Mouse (Mus musculus) cerebellum, adult 2 months (tissue): Measurements from ENCODE around the gene Slc22a5. TPM values are rescaled to one million over a fixed set of nuclear protein-coding genes. Genes with fewer than 3 reads are reported as not detected.
"Not testable (repeated sequence)": the region's sequence is repeated elsewhere in the genome, so short reads cannot be mapped to it uniquely, and the experiment has no call there.

ENCODE experiments used
- DNase-seq, 2 experiments: peaks; one replicate each; pipeline ENCODE4 v3.0.0; 2021
- H3K27ac ChIP-seq: fragments of 200-500 bp; 2 replicates; pipeline ENCODE4 v1.5.1; 2012; ENCODE audit warnings: low read length, control low read depth, inconsistent platforms; ENCODE audit not compliant: insufficient read depth
- H3K27me3 ChIP-seq: fragments of 200-500 bp; 2 replicates; pipeline ENCODE4 v1.6.1; 2012; ENCODE audit warnings: inconsistent platforms, mild to moderate bottlenecking, low read length, moderate library complexity; ENCODE audit not compliant: control insufficient read depth, insufficient read depth
- H3K4me1 ChIP-seq: fragments of 200-500 bp; 2 replicates; pipeline ENCODE4 v1.6.1; 2011; ENCODE audit warnings: low read length; ENCODE audit not compliant: control insufficient read depth, insufficient read depth
- H3K4me3 ChIP-seq: fragments of 200-500 bp; replicated peaks from 2 replicates; pipeline ENCODE3; 2011; ENCODE audit warnings: mild to moderate bottlenecking, low read depth, low read length, control low read depth; ENCODE audit not compliant: insufficient read depth
- CTCF ChIP-seq: fragments of 200-500 bp; IDR thresholded peaks from 2 replicates; pipeline ENCODE4 v1.5.1; 2011; ENCODE audit warnings: low read depth, mild to moderate bottlenecking, control low read depth, low read length, moderate library complexity, borderline replicate concordance; ENCODE audit not compliant: insufficient read depth
- POLR2A ChIP-seq: fragments of 200-500 bp; IDR thresholded peaks from 2 replicates; pipeline ENCODE4 v1.6.1; 2011; ENCODE audit warnings: low read length, control low read depth, borderline replicate concordance; ENCODE audit not compliant: insufficient read depth
- WGBS: fragments of 180-500 bp; shearing (Covaris S2); methylation state at CpG from one replicate; pipeline ENCODE4 v1.1.7; 2018; 5-methylcytosine and 5-hydroxymethylcytosine counted together
- polyA plus RNA-seq: library from polyadenylated mRNA; depleted of rRNA; stranded (reverse); fragments of >200 nt; gene quantifications from 2 replicates; pipeline ENCODE4 v1.2.3, GENCODE M21; 2012

Gene Slc22a5
- polyA plus RNA-seq, 1 experiment, result 15.7 TPM

- H3K4me3 ChIP-seq, result no peak overlapping the region
- no peaks in the 10 kb centered on the region for H3K27me3 ChIP-seq
- TF ChIP-seq POLR2A (no peak), CTCF (no peak)
- WGBS, result 89% methylated on average over 2 of the region's 2 CpGs
- H3K27ac ChIP-seq, result no peak overlapping the region
- DNase-seq, result no peak
- no peaks in the 10 kb centered on the region for H3K4me1 ChIP-seq
Observed at GRCm38 (mm10) chr11:53883287-53883686, 8.2 kb downstream of the Slc22a5 start.

GRCm38 (mm10) chr11:53878096-53878495 is 13.4 kb downstream of the Slc22a5 start:
- 88% methylated on average over 5 of the region's 5 CpGs for WGBS
- not testable (repeated sequence) for H3K4me3 ChIP-seq, H3K27me3 ChIP-seq, H3K27ac ChIP-seq, DNase-seq, H3K4me1 ChIP-seq

GRCm38 (mm10) chr11:53876488-53876887 is 15.0 kb downstream of the Slc22a5 start:
- 87% methylated on average over 4 of the region's 4 CpGs for WGBS
- Histone ChIP-seq H3K27me3 (no peaks in the 10 kb centered on the region), H3K27ac (no peak overlapping the region), H3K4me1 (no peaks in the 10 kb centered on the region), H3K4me3 (no peak overlapping the region)
- TF ChIP-seq POLR2A (no peak), CTCF (no peak)
- no peak for DNase-seq

GRCm38 (mm10) chr11:53874706-53875105 is 16.8 kb downstream of the Slc22a5 start:
- no peak overlapping the region for H3K4me3 ChIP-seq
- no peak overlapping the region for H3K27ac ChIP-seq
- no peaks in the 10 kb centered on the region for H3K4me1 ChIP-seq
- no peak for DNase-seq
- TF ChIP-seq CTCF, result peak; percentile 15; the same call in 1 of the 2 replicates
- no peak for TF ChIP-seq POLR2A
- H3K27me3 ChIP-seq, result no peaks in the 10 kb centered on the region
- WGBS, result 76% methylated on average over 4 of the region's 4 CpGs

- H3K27me3 ChIP-seq, H3K4me3 ChIP-seq, H3K27ac ChIP-seq, H3K4me1 ChIP-seq, DNase-seq: not testable (repeated sequence)
- 62% methylated on average over 5 of the region's 5 CpGs for WGBS
Observed at GRCm38 (mm10) chr11:53873909-53874704, 17.4 kb downstream of the Slc22a5 start.

- H3K27ac ChIP-seq, result no peak overlapping the region
- no peak overlapping the region for H3K4me3 ChIP-seq
- H3K27me3 ChIP-seq, result no peaks in the 10 kb centered on the region
- WGBS, result 90% methylated on average over 2 of the region's 2 CpGs
- H3K4me1 ChIP-seq, result no peaks in the 10 kb centered on the region
- no peak for TF ChIP-seq CTCF
- TF ChIP-seq POLR2A, result no peak
- no peak for DNase-seq
Observed at GRCm38 (mm10) chr11:53871786-53872507, 19.5 kb downstream of the Slc22a5 start.

- 93% methylated on average over 5 of the region's 5 CpGs for WGBS
- no peak for DNase-seq
- TF ChIP-seq POLR2A, result no peak
- no peak for TF ChIP-seq CTCF
- no peaks in the 10 kb centered on the region for H3K27me3 ChIP-seq
- H3K4me1 ChIP-seq, result no peaks in the 10 kb centered on the region
- no peak overlapping the region for H3K27ac ChIP-seq
- H3K4me3 ChIP-seq, result no peak overlapping the region
Observed at GRCm38 (mm10) chr11:53869172-53869571, 22.3 kb downstream of the Slc22a5 start.

- not testable (repeated sequence) for H3K27me3 ChIP-seq, H3K27ac ChIP-seq, H3K4me1 ChIP-seq, H3K4me3 ChIP-seq, DNase-seq
- WGBS, result 56% methylated on average over 5 of the region's 5 CpGs
Observed at GRCm38 (mm10) chr11:53868323-53868722, 23.1 kb downstream of the Slc22a5 start.

- not testable (repeated sequence) for DNase-seq, H3K4me3 ChIP-seq, H3K27ac ChIP-seq, H3K4me1 ChIP-seq, H3K27me3 ChIP-seq
- WGBS, result 55% methylated on average over 2 of the region's 4 CpGs
Observed at GRCm38 (mm10) chr11:53864724-53865310, 26.6 kb downstream of the Slc22a5 start.

- H3K4me1 ChIP-seq, H3K27ac ChIP-seq, H3K27me3 ChIP-seq, DNase-seq, H3K4me3 ChIP-seq: not testable (repeated sequence)
- 93% methylated on average over 7 of the region's 9 CpGs for WGBS
Observed at GRCm38 (mm10) chr11:53860944-53861343, 30.5 kb downstream of the Slc22a5 start.
